Mouse (Mus musculus): ENCODE measurements around the gene Rnf126.

Rnf126 gene

DNA sequence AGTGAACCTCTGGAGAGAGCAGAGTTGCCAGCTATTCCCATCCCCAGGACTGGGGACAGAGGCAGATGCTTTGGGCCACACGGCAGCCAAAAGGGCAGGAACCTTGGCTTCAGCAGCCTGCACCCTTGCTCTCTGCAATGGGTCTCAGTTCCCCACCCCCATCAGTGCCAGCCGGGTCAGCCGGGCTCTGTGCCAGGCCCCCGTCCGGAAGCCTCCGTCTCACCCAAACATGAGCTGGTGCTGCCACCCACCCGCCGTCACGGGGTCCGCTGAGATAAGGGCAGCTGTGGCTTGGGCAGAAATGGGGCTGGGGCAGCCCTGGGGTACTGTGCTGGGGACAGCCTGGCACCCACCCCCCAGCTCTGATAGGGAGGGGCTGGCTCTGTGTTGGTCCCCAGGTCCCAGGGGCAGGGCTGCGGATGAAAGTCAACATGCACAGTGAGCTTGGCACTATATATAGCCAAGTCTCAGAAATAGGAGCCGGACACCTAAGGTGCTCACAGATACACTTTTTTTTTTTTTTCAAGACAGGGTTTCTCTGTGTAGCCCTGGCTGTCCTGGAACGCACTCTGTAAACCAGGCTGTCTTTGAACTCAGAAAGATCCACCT is 37.3 kb downstream of the Rnf126 start:
- DNase-seq (ENCODE audit: low spot score), result no peak

DNA sequence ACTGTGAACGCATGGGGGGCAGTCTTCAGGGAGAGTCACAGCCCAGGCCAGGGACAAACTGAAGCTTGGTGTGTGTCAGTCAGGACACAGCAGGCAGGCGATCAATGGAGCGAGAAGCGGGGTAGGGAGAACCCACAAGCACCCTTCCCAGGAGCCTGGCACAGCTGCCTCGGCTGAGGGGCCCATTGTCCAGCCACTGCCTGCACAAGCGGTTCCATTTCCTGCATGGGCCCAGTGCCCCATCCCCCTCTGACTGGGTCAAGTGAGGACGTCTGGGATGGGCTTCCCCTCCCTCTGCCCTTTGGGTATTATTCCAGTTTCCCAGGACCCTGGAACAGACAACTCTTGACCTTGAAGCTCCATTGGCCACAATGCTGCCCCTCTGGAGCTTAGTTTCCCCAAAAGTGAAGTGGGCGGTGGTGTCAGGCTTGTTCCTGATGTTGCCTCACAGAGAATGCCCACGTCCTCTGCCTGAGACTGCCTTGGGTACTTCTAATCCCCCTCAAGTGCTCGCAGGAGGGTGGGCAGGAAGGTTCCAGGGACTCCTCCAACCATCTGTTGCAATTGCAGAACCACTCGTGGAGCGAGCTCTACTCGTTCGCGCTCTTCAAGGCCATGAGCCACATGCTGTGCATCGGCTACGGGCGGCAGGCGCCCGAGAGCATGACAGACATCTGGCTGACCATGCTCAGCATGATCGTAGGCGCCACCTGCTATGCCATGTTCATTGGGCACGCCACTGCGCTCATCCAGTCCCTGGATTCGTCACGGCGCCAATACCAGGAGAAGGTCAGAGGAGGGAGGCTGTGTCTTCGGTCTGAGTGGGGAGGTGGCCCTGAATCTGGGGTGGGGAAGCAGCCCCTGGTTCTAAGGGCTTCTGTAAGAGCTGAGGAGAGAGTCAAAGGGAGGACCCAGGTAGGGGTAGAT is 38.2 kb downstream of the Rnf126 start:
- no peak for DNase-seq (ENCODE audit: low spot score)

DNA sequence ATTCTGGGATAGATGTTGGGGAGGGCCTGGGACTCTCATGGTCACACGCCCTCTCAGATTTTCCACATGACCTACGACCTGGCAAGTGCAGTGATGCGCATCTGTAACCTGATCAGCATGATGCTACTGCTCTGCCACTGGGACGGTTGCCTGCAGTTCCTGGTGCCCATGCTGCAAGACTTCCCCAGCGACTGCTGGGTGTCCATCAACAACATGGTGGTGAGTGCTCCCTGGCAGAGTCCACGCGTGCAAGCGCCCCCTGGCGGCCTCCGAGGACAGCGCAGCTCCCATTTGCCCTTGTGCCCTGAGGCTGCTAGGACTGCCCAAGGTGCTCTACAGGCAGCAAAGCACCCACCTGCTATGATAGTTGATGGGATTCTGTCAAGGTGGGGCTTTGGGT is 40.7 kb downstream of the Rnf126 start:
- peak; percentile 42 for DNase-seq (ENCODE audit: low spot score)

DNA sequence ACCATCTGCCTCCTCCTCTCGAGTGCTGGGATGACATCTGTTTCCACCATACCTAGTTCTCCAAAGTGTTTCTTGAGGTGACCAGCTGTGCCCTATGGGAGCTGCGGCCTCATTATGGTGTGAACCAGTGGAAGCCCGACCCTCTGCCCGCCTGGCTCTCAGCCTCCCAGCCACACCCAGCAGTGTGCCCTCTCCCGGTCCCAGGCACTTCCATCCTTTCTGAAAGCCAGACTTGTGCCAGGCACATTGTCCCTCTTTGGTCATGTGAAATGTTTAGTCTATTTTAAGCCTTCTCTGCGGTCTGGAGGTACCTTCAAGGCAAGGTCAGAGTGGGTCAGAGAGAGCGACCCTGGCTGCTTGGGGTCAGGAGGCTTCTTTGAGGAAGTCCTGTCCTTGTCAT is 43.1 kb downstream of the Rnf126 start:
- no peak for DNase-seq (ENCODE audit: low spot score)

DNA sequence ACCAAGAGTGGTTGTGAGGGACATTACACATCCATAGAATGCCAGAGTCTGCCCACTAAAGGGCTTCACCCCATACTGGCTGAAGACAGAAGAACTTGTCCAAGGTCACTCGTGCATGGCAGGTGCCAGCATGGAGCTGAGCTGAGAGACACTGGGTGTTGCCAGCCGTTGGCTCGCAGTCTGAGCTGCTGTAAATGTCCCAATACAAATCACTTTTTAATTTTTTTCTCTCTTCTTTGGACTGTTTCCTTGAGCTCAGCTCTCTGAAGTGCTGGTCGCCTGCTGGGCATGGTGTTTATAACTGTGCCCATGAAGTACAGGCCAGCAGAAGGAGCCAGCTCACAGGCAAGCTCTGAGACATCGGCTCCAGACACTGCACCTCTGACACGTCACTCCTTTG is 43.7 kb downstream of the Rnf126 start:
- no peak for DNase-seq (ENCODE audit: low spot score)

DNA sequence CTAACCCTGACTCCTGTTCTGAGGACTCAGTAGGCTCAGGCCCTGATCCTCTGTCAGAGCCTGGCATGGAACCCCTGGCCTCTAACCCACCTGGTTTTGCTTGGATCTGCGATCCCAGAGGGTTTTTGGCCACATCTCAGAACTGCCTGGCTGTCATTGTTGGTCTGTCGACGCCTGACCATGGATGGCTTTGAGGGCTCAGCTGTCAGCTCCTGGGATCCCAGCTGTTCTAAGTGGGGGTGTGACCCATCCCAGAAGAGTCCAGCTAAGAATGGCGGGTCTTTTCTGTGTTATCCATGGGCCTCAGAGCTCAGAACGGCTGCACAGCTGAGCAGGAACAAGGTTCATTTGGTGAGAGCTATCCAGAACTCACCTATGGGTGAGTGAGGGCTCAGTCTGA is 45.7 kb downstream of the Rnf126 start:
- no peak for DNase-seq (ENCODE audit: low spot score)

DNA sequence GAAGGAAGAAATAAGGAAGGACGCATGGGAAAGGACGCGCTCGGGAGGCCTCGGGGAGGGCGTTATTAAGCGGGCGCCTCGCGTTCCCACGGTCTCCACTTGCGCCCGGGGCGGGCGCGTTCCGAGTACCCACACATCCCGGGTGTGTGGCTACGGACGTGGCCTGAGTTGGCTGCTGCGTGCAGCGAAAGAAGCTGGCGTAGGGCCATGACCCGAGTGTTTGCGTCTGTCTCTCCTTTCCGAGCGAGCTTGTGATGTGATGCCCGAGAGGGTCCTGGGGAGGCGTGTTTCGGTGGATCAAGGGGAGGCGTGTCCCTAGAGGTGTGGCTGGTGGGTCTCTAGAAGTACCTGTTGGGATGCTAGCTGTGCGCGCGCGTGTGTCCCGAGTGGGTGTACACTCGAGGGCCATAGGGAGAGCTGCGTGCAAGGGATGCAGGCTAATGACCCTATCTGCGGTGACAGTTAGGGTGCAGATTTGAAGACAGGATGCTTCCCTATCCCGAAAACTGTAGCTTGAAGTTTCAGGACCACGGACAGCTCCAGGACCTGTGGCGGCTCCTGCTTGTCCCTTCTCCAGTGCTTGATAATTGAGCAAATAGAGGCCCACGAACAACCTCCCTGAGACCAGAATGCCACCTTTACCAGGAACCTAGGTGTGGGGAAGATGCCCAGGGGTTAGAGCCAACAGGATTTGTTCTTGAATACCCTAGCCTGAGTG is 49.0 kb downstream of the Rnf126 start:
- peak; percentile 90 for DNase-seq (ENCODE audit: low spot score)

DNA sequence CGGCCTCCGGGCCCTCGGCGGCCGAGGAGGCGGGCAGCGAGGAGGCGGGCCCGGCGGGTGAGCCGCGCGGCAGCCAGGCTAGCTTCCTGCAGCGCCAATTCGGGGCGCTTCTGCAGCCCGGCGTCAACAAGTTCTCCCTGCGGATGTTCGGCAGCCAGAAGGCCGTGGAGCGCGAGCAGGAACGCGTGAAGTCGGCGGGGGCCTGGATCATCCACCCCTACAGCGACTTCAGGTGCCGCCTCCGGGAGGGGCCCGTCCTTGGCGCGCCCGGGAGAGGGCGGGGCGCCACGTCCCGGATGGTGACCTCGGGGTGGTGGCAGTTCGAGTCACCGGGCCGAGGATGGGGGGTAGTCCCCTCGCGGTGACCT is 49.8 kb downstream of the Rnf126 start:
- no peak for DNase-seq (ENCODE audit: low spot score)

DNA sequence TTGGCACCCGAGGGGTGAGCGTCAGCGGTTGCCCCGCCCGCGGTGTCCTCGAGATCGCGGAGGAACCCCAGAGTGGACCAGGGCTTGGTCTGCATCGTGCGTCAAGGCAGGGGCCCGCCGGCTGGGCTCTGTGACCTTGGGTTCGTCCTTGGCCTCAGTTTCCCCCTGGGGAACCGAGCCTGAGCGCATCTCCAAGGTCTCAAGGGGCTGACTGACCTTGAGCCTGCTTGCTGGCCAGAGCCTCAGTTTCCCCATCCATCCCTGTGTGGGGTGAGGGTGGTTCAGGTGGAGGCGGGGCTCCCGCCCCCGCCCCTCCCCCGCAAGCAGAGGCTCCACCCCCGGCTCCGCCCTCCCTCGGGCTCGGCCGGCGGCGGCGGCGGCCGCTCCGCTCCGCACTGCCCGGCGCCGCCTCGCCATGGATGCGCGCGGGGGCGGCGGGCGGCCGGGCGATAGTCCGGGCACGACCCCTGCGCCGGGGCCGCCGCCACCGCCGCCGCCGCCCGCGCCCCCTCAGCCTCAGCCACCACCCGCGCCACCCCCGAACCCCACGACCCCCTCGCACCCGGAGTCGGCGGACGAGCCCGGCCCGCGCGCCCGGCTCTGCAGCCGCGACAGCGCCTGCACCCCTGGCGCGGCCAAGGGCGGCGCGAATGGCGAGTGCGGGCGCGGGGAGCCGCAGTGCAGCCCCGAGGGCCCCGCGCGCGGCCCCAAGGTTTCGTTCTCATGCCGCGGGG is 50.3 kb downstream of the Rnf126 start, which contains the start of gene Hcn2:
Gene Hcn2, plus strand, starts transcription at position 381 of the 734 bp plus-strand sequence.
- no peak for DNase-seq (ENCODE audit: low spot score)

DNA sequence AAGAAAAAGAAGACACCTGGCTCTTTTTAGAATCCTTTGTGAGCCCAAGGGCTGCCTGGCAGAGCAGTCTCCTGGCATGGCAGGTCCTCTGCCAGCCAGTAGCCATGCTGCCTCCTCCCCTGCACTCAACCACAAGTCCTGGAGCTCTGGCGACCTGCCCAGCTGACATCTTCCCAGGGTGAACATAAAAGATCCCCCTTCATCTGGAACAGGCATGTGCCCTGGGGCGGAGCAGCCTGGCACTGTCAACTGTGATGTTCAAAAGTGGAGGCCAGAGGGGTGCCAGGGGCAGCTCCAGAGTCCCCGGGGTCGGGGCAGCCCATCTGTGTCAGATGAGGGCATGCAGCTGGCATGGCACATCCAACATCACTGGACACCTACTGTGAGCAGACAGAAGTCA is 51.8 kb downstream of the Rnf126 start:
- DNase-seq (ENCODE audit: low spot score), result no peak

DNA sequence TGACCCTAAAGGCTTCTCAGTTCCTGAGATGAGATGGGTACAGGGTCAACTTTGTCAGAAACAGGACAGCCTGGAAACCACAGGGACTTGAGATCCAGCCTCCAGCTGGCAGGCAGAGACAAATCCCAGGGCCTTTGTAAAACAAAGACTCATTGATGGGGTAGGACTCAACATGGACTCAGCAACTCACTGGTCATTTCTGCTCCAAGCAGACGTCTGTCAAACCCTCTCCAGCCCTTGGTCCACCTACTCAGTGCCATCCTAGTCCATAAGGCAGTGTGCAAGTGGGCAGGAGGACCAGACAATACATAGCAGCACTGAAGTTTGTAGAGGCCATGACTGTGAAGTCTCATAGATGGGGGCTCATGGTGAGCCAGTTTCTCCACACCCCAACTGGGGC is 53.6 kb downstream of the Rnf126 start:
- no peak for DNase-seq (ENCODE audit: low spot score)

DNA sequence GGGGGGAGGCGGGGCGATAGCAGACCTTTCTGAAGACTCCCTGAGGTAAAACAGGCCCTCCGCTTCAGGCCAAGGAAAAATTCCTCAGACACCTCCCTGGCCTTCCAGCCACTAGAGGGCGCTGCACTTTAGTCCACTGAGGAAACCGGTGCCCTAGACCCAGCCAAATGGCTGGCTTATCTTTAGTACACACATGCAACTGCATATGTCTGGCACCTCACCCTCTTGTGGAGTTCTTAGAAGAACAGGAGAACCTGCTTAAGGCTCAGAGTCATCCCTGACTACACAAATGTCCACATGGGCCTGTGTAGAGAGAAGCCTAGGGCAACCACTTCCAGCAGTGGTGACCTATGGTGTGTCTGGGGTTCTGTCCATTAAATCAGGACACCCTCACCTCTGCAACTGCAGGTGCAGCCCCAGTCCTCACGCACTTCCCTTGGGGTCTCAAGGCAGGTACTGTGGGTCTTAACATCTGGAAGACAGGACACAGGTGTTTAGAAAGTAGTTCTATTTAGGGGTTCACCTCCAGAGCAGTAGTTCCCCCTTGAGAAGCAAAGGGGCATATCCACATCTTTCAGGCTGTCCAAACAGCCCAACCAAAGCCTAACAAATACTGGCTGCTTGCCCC is 54.1 kb downstream of the Rnf126 start:
- DNase-seq (ENCODE audit: low spot score), result peak; percentile 88

DNA sequence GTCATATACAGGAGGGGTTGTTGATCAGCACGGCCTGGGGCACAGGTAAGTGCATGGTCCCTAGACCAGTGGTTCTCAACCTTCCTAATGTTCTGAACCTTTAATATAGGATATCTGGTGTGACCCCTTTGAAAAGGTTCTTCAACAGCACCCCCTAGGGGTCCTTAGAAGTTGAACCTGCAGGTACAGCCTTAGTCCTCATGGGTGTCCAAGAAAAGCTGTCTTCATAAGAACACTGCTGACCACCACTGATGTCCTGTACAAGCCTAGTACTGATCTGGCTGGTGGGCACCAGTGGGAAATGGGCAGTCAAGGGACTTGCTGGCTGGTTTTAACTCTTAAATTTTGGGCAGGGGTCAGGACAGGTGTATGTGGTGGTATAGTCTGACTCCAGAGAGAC is 54.7 kb downstream of the Rnf126 start:
- no peak for DNase-seq (ENCODE audit: low spot score)

DNA sequence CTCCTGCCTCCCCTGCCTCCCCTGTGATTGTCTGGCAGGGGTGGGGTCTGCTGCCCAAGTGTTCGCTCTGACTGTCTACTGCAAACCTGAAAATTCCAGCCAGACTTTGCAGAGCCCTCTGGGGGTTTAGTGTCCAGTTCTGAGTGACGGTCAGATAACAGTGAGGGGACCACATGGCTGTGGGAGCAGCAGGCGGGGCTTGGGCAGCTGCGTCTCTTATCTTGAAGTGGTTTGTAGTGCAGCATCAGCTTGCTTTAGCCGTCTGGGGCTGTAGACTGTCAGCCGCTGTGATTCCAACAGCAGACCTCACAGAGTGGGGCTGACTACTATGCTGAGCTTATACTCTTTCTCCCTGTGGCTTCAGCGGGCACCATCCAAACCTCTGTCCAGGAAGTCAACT is 57.4 kb downstream of the Rnf126 start:
- no peak for DNase-seq (ENCODE audit: low spot score)

DNA sequence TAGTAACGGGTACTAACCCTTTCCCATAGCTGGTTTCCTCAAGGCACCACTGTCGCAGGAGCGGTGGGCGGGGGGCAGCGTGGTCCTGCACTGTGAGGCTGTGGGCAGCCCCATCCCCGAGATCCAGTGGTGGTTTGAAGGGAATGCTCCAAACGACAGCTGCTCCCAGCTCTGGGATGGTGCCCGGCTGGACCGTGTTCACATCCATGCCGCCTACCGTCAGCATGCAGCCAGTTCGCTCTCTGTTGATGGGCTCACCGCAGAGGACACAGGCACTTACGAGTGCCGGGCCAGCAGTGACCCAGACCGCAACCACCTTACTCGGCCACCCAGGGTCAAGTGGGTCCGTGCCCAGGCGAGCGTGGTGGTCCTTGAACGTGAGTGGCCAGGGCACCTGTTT is 58.1 kb downstream of the Rnf126 start:
- DNase-seq (ENCODE audit: low spot score), result no peak
